Mouse (Mus musculus) limb, embryonic 11.5 days (tissue): Measurements from ENCODE around the gene Pi4k2a. TPM values are rescaled to one million over a fixed set of nuclear protein-coding genes. Genes with fewer than 3 reads are reported as not detected.

Experiments
- ATAC-seq: fragments of 200-750 bp; cut with Nextera tagmentation; 2 replicates; pipeline ENCODE4 v1.8.0; 2017; ENCODE audit warnings: low read depth; ENCODE audit not compliant: insufficient number of reproducible peaks, low FRiP score, low TSS enrichment
- DNase-seq: peaks from one replicate; pipeline ENCODE4 v3.0.0-alpha.2; 2015; ENCODE audit warnings: low spot score
- H3K27ac ChIP-seq: fragments of 300-500 bp; sonication (generic); replicated peaks from 2 replicates; pipeline ENCODE4 v1.5.1; 2014; ENCODE audit warnings: low read depth, mild to moderate bottlenecking, low read length
- H3K27me3 ChIP-seq: fragments of 300-500 bp; sonication (generic); 2 replicates; pipeline ENCODE4 v1.6.1; 2014; ENCODE audit warnings: mild to moderate bottlenecking, low read length, mixed read lengths; ENCODE audit not compliant: control insufficient read depth, insufficient read depth
- H3K36me3 ChIP-seq: fragments of 300-500 bp; sonication (generic); 2 replicates; pipeline ENCODE4 v1.6.1; 2014; ENCODE audit warnings: mild to moderate bottlenecking, low read length, moderate library complexity, mixed read lengths; ENCODE audit not compliant: control insufficient read depth, insufficient read depth
- H3K4me1 ChIP-seq: fragments of 300-500 bp; sonication (generic); 2 replicates; pipeline ENCODE4 v1.6.1; 2014; ENCODE audit warnings: low read length, mixed read lengths; ENCODE audit not compliant: control insufficient read depth, insufficient read depth
- H3K4me2 ChIP-seq: fragments of 300-500 bp; sonication (generic); 2 replicates; pipeline ENCODE4 v1.6.1; 2014; ENCODE audit warnings: low read depth, mild to moderate bottlenecking, moderate library complexity; ENCODE audit not compliant: severe bottlenecking
- H3K4me3 ChIP-seq: fragments of 300-500 bp; sonication (generic); 2 replicates; pipeline ENCODE4 v1.5.1; 2014; ENCODE audit warnings: low read depth, low read length
- H3K9ac ChIP-seq: fragments of 300-500 bp; sonication (generic); 2 replicates; pipeline ENCODE4 v1.6.1; 2014; ENCODE audit warnings: mild to moderate bottlenecking, low read length
- H3K9me3 ChIP-seq: fragments of 300-500 bp; sonication (generic); 2 replicates; pipeline ENCODE4 v1.6.1; 2016; ENCODE audit warnings: low read length; ENCODE audit not compliant: control insufficient read depth
- WGBS: fragments of 180-500 bp; shearing (Covaris S2); extraction: QIAGEN DNeasy Blood & Tissue Kit; methylation state at CpG from one replicate; pipeline ENCODE4 v1.1.7; 2014; 5-methylcytosine and 5-hydroxymethylcytosine counted together
- polyA plus RNA-seq: library from polyadenylated mRNA; unstranded; fragments of >200 nt; fragmentation: Nextera tagmentation; extraction: Ambion mirVana; gene quantifications from 2 replicates; pipeline ENCODE4 v1.2.1, GENCODE M21; 2014

Pi4k2a gene
- polyA plus RNA-seq, 1 experiment from 2014 or later, result 28.4 TPM

GRCm38 (mm10) chr19:42144067-42144466 is 53.8 kb downstream of the Pi4k2a start:
- H3K9me3 ChIP-seq, result no peaks in the 10 kb centered on the region
- peaks cover 8% of the 10 kb centered on the region; the same call in 1 of the 2 replicates for H3K4me1 ChIP-seq
- no peaks in the 10 kb centered on the region for H3K36me3 ChIP-seq
- no peak for DNase-seq
- no peak overlapping the region for H3K9ac ChIP-seq
- H3K27me3 ChIP-seq, result no peaks in the 10 kb centered on the region
- no peak overlapping the region for H3K4me2 ChIP-seq
- 58% methylated on average over 6 of the region's 6 CpGs for WGBS
- no peak for ATAC-seq
- H3K27ac ChIP-seq, result no peak overlapping the region
- H3K4me3 ChIP-seq, result no peak overlapping the region

GRCm38 (mm10) chr19:42144541-42145167 is 54.4 kb downstream of the Pi4k2a start:
- Histone ChIP-seq H3K4me2 (no peak overlapping the region), H3K4me3 (no peak overlapping the region), H3K9me3 (no peaks in the 10 kb centered on the region), H3K9ac (no peak overlapping the region), H3K4me1 (peaks cover 9% of the 10 kb centered on the region; the same call in 1 of the 2 replicates), H3K27me3 (no peaks in the 10 kb centered on the region), H3K27ac (no peak overlapping the region), H3K36me3 (no peaks in the 10 kb centered on the region)
- no peak for ATAC-seq
- peak; percentile 93 for DNase-seq
- WGBS, result 29% methylated on average over 8 of the region's 8 CpGs

DNA sequence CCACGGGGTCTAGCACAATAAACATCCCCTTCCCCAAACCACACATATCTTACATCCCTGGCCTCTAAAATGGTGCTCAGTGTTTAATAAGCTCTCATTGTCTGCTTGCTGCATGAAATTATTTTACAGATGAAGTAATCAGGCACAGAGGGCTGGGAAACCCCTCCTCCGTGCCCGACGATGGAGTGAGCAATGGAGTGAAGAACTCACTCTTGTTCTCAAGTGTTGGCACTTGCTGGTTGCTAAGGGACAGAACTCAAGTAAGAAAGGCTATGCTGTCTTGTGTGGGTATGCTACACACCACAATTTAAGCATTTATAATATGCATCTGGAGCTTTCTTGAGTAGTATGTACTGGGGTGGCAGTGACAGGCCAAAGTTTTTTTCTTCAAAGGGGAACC is 54.9 kb downstream of the Pi4k2a start:
- no peak for ATAC-seq
- H3K9ac ChIP-seq, result no peak overlapping the region
- WGBS, result 73% methylated on average over 4 of the region's 4 CpGs

GRCm38 (mm10) chr19:42145731-42146130 is 55.5 kb downstream of the Pi4k2a start:
- DNase-seq (no peak), ATAC-seq (no peak)
- Histone ChIP-seq H3K4me2 (no peak overlapping the region), H3K27ac (no peak overlapping the region), H3K27me3 (no peaks in the 10 kb centered on the region), H3K4me3 (no peak overlapping the region), H3K36me3 (no peaks in the 10 kb centered on the region), H3K9me3 (no peaks in the 10 kb centered on the region), H3K4me1 (peaks cover 12% of the 10 kb centered on the region; the same call in 1 of the 2 replicates), H3K9ac (no peak overlapping the region)
- 94% methylated on average over 2 of the region's 2 CpGs for WGBS

More for the DNA sequence above, 54.9 kb downstream of the Pi4k2a start:
- Histone ChIP-seq H3K27ac (no peak overlapping the region), H3K4me2 (no peak overlapping the region), H3K4me1 (peaks cover 12% of the 10 kb centered on the region; the same call in 1 of the 2 replicates), H3K27me3 (no peaks in the 10 kb centered on the region), H3K4me3 (no peak overlapping the region), H3K9me3 (no peaks in the 10 kb centered on the region), H3K36me3 (no peaks in the 10 kb centered on the region)
- no peak for DNase-seq

DNA sequence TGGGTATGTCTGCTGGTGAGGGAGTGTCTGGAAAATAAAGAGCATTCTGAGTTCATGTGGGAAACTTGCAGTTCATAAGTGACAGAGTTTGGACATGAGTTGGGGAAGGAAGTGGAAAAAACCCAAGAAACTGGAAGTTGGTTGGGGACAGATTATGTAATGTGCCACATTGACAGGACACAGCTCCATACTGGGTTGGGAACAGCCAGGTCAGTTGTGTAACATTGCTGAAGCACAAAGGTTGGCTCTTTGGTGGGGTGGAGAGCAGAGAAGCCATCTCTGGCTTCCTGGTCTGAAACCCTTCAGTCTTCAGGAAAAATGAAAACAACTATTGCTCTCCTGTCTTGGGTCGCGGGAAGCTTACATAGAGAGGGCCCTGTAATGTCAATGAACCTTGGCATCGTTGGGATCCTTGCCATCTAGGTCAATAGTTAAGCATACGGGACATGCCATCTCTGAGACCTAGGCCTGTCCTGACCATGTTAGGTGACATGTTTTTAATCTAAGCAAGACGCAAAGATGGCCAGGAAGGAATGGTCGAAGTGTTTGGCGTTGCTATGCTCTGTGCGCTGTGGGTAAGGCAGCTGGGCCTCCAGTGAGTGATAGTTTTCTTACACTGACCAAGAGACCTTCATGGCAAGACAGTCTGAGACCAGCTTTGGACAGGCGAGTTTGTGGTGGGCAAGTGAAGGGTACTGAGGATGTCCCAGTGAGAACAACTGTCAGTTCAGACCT is 56.2 kb downstream of the Pi4k2a start:
- H3K4me2 ChIP-seq, result no peak overlapping the region; the same call in 1 of the 2 replicates
- no peak overlapping the region for H3K27ac ChIP-seq
- no peak overlapping the region for H3K4me3 ChIP-seq
- peaks cover 12% of the 10 kb centered on the region; the same call in 1 of the 2 replicates for H3K4me1 ChIP-seq
- ATAC-seq (no peak), DNase-seq (no peak)
- WGBS, result 89% methylated on average over 9 of the region's 9 CpGs
- no peaks in the 10 kb centered on the region for H3K9me3 ChIP-seq
- peak overlapping the region; percentile 70; the same call in 1 of the 2 replicates for H3K9ac ChIP-seq
- no peaks in the 10 kb centered on the region for H3K27me3 ChIP-seq
- H3K36me3 ChIP-seq, result no peaks in the 10 kb centered on the region

GRCm38 (mm10) chr19:42147170-42147768 is 57.0 kb downstream of the Pi4k2a start, which contains the start of gene Marveld1:
Gene Marveld1, plus strand, starts transcription at chr19:42147400.
- no peaks in the 10 kb centered on the region for H3K36me3 ChIP-seq
- peak within 1 kb of the TSS; percentile 64 for H3K4me3 ChIP-seq
- H3K4me1 ChIP-seq, result peaks cover 15% of the 10 kb centered on the region; the same call in 1 of the 2 replicates
- peak within 1 kb of the TSS; percentile 64 for H3K27ac ChIP-seq
- H3K4me2 ChIP-seq, result peak within 1 kb of the TSS; percentile 90
- H3K9ac ChIP-seq, result peak within 1 kb of the TSS; percentile 70
- H3K9me3 ChIP-seq, result no peaks in the 10 kb centered on the region
- no peaks in the 10 kb centered on the region for H3K27me3 ChIP-seq
- DNase-seq, result peak; percentile 78
- under 1% methylated on average over 44 of the region's 57 CpGs for WGBS
- 0 out of 2 replicates have a peak, but pooled peaks have one; percentile 58 for ATAC-seq

GRCm38 (mm10) chr19:42147769-42148568 is 57.7 kb downstream of the Pi4k2a start:
- ATAC-seq, result 0 out of 2 replicates have a peak, but pooled peaks have one; percentile 22
- under 1% methylated on average over 63 of the region's 63 CpGs for WGBS
- Histone ChIP-seq H3K9ac (peak overlapping the region; percentile 70), H3K27ac (peak overlapping the region; percentile 64), H3K36me3 (no peaks in the 10 kb centered on the region), H3K4me1 (peaks cover 15% of the 10 kb centered on the region; the same call in 1 of the 2 replicates), H3K4me2 (peak overlapping the region; percentile 90), H3K4me3 (peak overlapping the region; percentile 64), H3K9me3 (no peaks in the 10 kb centered on the region), H3K27me3 (no peaks in the 10 kb centered on the region)
- DNase-seq, result peak; percentile 75

DNA sequence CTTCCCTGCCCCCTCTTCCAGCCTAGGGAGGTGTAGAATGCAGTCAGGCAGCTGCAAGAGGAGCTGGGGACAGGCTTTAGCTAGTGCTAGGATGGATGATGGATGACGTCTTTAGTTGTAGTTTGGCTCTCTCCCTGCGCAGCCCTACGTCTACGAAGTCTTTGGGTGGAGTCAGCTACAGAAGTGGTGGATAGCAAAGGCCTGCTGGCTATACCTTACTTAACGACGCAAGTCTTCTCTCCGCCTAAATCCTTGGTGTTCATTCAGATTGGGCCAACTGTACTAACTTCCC is 58.2 kb downstream of the Pi4k2a start:
- Histone ChIP-seq H3K4me3 (peak overlapping the region; percentile 64), H3K4me2 (peak overlapping the region; percentile 90), H3K4me1 (peaks cover 15% of the 10 kb centered on the region; the same call in 1 of the 2 replicates), H3K36me3 (no peaks in the 10 kb centered on the region), H3K9me3 (no peaks in the 10 kb centered on the region), H3K27ac (no peak overlapping the region), H3K27me3 (no peaks in the 10 kb centered on the region), H3K9ac (peak overlapping the region; percentile 70)
- ATAC-seq, result no peak
- DNase-seq, result no peak
- WGBS, result 13% methylated on average over 7 of the region's 7 CpGs
